Mouse (Mus musculus): ENCODE measurements around the gene Jmy. TPM values are rescaled to one million over a fixed set of nuclear protein-coding genes. Genes with fewer than 3 reads are reported as not detected.

The Jmy gene
- polyA plus RNA-seq, 1 experiment from 2014 or later: 2.9 TPM

DNA sequence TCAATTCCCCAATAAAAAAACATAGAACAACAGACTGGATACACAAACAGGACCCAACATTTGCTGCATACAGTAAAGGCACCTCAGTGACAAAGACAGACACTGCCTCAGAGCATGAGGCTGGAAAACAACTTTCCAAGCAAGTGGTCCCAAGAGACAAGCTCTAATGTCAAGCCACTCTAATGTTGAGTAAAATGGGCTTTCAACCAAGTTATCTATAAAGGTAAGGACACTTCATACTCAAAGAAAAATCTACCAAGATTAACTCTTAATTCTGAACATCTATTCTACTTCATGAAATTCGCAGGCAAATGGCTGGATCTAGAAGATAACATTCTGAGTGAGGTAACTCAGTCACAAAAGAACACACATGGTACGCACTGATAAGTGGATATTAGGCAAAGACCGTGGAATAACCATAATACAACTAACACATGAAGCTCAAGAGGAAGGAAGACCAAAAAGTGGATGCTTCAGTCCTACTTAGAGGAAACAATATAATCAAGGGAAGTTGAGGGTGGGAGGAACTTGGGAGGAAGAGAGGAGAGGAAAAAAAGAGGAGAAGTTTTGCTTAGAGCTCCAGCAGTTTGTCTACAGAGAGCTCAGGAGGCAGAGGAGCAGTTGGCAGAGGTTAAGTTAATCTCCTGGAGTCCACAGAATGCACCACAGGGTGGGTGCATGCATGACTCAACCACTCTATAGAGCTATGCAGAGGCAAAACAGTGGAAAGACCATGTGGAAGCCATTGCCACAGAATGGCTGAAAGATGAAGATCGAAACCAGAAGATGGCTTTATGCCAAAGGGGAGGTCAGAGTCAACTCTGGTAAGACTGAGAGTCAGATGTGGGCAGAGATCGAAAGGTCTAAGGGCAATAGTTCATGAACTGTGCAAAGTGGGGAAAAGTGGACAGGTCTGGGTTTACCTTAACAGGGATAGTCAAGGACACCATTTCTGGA, 71.4 kb downstream of the Jmy start:
- 90% methylated on average over 5 of the region's 5 CpGs for WGBS

DNA sequence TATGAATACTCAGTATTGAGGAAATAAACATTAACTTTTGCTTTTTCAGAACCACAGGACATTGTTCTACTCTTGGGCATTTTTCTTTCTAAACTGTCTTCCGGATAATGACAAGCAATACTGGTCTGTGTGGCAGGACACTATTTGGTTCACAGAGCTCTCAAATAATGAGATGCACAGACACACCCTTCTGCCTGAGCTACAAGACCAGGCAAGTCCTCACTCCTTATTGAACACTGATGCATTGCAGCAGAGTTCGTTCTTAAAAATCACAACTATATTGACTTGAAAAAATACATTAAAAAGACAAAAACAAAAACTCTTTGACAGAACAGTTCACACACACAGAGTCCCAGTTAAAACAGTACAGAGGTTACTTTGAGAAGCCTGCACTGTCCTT, 76.4 kb downstream of the Jmy start:
- Histone ChIP-seq H3K27ac (replicated peaks) (no peak overlapping the region), H3K9me3 (replicated peaks) (no peaks in the 10 kb centered on the region), H3K36me3 (0 out of 2 replicates have a peak, but pooled peaks cover under 1% of the 10 kb centered on the region), H3K4me1 (no peaks in the 10 kb centered on the region), H3K27me3 (ENCODE audit: low read depth, poor library complexity, severe bottlenecking) (no peaks in the 10 kb centered on the region), H3K4me3 (no peak overlapping the region)
- DNase-seq (ENCODE audit: low spot score): no peak
- WGBS: 90% methylated on average over 2 of the region's 2 CpGs

More for the DNA sequence above, 71.4 kb downstream of the Jmy start:
- no peak overlapping the region for H3K4me3 ChIP-seq
- H3K4me1 ChIP-seq: no peaks in the 10 kb centered on the region
- no peaks in the 10 kb centered on the region for H3K27me3 ChIP-seq (ENCODE audit: low read depth, poor library complexity, severe bottlenecking)
- no peak overlapping the region for H3K27ac ChIP-seq (replicated peaks)
- no peaks in the 10 kb centered on the region for H3K9me3 ChIP-seq (replicated peaks)
- H3K36me3 ChIP-seq: peaks cover 15% of the 10 kb centered on the region; the same call in 1 of the 2 replicates
- DNase-seq (ENCODE audit: low spot score): no peak

DNA sequence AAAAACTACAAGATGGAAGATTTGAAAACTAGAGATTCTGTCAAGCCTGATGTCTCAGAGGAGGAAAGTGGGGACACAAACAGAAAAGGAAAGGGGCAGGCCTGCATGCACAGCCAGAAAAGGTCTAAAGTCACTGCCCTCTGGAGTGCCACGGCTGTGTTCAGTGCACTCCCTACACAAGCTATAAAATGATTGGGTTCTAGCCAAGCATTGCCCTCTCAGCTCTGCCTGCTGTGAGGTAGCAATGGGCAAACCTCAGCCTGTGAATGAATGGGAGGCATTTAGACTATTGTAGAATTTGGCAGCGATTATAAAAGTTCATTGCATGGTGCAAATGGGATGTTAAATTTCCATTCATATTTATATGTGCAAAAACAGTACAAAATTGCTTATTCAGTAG, 79.8 kb downstream of the Jmy start:
- DNase-seq (ENCODE audit: low spot score): no peak
- 91% methylated on average over 2 of the region's 2 CpGs for WGBS

DNA sequence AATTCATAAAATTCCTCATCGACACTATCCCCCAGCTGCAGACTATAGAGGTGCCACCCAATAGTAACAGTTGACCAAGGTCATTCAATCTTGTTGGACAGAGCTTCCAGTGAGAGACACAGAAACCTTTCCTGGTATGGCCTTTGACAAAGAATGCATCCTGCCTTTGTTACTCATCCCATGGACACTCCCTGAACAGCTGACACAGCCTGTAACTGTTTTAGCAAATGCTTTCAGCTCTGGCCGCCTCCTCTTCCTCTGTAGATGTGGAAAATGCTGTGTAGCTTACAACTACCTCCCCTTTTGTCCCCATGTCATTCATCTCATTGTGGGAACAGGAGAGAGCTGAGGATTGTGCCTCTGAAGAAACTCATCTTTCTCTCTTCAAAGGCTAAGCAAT, 81.3 kb downstream of the Jmy start:
- Histone ChIP-seq H3K4me1 (no peaks in the 10 kb centered on the region), H3K36me3 (no peaks in the 10 kb centered on the region), H3K4me3 (no peak overlapping the region), H3K27me3 (ENCODE audit: low read depth, poor library complexity, severe bottlenecking) (no peaks in the 10 kb centered on the region), H3K27ac (replicated peaks) (no peak overlapping the region), H3K9me3 (replicated peaks) (no peaks in the 10 kb centered on the region)
- WGBS: 79% methylated on average over 2 of the region's 2 CpGs
- DNase-seq (ENCODE audit: low spot score): no peak

More for the DNA sequence above, 79.8 kb downstream of the Jmy start:
- Histone ChIP-seq H3K27ac (replicated peaks) (no peak overlapping the region), H3K27me3 (ENCODE audit: low read depth, poor library complexity, severe bottlenecking) (no peaks in the 10 kb centered on the region), H3K9me3 (replicated peaks) (no peaks in the 10 kb centered on the region), H3K4me1 (no peaks in the 10 kb centered on the region), H3K36me3 (no peaks in the 10 kb centered on the region), H3K4me3 (no peak overlapping the region)

DNA sequence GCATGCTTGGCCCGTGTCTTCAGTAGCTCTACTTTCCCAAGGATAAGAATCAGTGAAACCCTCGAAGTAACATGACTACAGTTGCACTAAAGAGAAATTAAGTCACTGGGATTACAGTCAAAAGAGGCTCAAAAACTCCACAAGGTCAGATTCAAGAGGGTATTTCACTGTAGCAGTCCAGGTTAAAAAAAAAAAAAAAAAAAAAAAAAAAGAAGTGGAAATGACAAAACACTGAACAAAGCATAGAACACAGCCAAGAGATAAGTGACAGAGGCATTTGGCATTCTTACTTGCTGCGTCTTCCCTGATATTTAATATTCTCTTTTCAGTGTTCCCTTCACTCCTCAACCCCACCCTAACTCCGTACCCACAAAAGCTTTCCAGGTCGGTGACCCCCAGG, 84.6 kb downstream of the Jmy start:
- no peaks in the 10 kb centered on the region for H3K36me3 ChIP-seq
- H3K27ac ChIP-seq (replicated peaks): no peak overlapping the region
- H3K9me3 ChIP-seq (replicated peaks): no peaks in the 10 kb centered on the region
- no peaks in the 10 kb centered on the region for H3K27me3 ChIP-seq (ENCODE audit: low read depth, poor library complexity, severe bottlenecking)
- DNase-seq (ENCODE audit: low spot score): no peak
- no peaks in the 10 kb centered on the region for H3K4me1 ChIP-seq
- H3K4me3 ChIP-seq: no peak overlapping the region
- WGBS: 89% methylated on average over 5 of the region's 5 CpGs

DNA sequence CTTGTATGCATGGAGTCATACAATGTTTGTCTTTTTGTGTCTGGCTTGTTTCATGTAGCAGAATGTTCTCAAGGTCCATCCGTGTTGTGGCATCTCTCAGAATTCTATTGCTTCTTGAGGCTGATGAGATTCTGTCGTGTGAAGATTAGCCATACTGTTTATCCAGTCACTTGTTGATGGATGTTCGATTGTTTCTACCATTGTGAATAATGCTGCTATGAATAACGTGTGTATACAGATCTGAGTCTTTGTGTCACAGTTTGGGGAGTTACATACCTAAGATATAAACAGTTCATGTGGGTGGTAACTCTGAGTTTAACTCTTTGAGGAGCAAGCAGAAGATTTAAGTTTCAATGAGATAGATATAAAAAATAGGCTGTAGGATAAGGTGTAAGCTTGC, 89.3 kb downstream of the Jmy start:
- no peak overlapping the region for H3K4me3 ChIP-seq
- no peak overlapping the region for H3K27ac ChIP-seq (replicated peaks)
- H3K36me3 ChIP-seq: peaks cover 9% of the 10 kb centered on the region
- H3K4me1 ChIP-seq: no peaks in the 10 kb centered on the region
- 92% methylated on average over 4 of the region's 4 CpGs for WGBS
- no peaks in the 10 kb centered on the region for H3K9me3 ChIP-seq (replicated peaks)
- DNase-seq (ENCODE audit: low spot score): no peak
- H3K27me3 ChIP-seq (ENCODE audit: low read depth, poor library complexity, severe bottlenecking): no peaks in the 10 kb centered on the region

DNA sequence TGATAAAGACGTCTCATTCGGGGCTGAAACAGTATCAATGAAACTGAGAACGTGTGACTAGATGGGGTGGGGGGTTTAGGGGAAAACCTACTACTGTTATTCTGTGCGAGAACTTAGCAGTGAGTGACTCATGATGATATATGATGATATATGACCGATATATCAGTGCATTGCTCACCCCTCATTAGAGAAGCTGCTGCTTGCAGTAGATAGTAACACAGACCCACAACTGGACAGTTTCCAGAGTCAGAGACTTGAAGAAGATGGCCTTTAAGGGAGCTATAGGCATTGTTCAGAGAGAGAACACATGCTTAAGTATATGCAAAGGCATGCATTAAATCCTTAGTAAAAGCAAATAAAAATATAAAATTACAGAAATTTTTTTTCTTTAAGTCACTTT, 92.8 kb downstream of the Jmy start:
- DNase-seq (ENCODE audit: low spot score): no peak
- Histone ChIP-seq H3K4me3 (no peak overlapping the region), H3K4me1 (no peaks in the 10 kb centered on the region), H3K36me3 (peaks cover 25% of the 10 kb centered on the region), H3K27me3 (ENCODE audit: low read depth, poor library complexity, severe bottlenecking) (no peaks in the 10 kb centered on the region), H3K9me3 (replicated peaks) (no peaks in the 10 kb centered on the region), H3K27ac (replicated peaks) (no peak overlapping the region)
- WGBS: 90% methylated on average over 5 of the region's 5 CpGs

DNA sequence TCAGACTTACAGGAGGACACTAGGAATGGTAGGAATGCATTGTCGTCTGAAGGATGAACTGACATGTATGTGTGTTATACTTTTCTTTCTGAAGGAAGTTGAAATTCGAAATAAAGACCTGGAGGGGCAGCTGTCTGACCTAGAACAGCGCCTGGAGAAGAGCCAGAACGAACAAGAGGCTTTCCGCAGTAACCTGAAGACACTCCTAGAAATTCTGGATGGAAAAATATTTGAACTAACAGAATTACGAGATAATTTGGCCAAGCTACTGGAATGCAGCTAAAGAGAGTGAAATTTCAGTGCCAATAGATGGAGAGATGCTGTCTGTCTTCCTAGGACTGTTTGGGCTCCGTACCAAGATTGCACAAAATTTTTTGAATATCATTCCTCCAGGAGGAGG, 97.7 kb downstream of the Jmy start:
- Histone ChIP-seq H3K4me1 (no peaks in the 10 kb centered on the region), H3K36me3 (peaks cover 51% of the 10 kb centered on the region), H3K27me3 (ENCODE audit: low read depth, poor library complexity, severe bottlenecking) (no peaks in the 10 kb centered on the region), H3K4me3 (no peak overlapping the region), H3K27ac (replicated peaks) (no peak overlapping the region), H3K9me3 (replicated peaks) (peaks cover 5% of the 10 kb centered on the region)
- 93% methylated on average over 7 of the region's 7 CpGs for WGBS
- DNase-seq (ENCODE audit: low spot score): no peak

DNA sequence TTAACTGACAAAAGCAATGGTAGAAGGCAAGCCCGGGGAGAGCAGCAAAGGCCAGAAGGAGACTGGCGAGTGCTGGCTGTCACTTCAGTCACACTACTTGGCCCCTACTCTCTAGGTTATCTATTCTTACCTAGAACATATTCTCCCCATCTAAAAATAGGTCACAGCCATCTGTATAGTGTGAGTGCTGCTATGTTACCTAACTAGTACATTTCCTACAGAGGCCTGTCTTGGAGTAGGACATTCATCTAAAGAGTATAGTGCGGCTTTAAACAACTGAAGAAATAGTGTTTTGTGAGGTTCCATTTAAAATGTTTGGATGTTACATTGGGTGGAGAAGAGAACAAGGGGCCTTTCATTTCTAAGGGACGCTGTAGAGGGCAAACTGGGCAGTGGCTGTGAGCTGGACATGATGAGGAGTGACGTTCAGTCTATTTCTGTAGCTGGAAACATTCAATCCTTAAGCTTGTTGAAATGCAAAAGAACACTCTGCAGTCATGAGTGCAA, 99.8 kb downstream of the Jmy start:
- Histone ChIP-seq H3K4me3 (no peak overlapping the region), H3K4me1 (no peaks in the 10 kb centered on the region), H3K27ac (replicated peaks) (no peak overlapping the region), H3K36me3 (peaks cover 61% of the 10 kb centered on the region), H3K9me3 (replicated peaks) (peaks cover 5% of the 10 kb centered on the region), H3K27me3 (ENCODE audit: low read depth, poor library complexity, severe bottlenecking) (no peaks in the 10 kb centered on the region)
- DNase-seq (ENCODE audit: low spot score): no peak
- WGBS: 92% methylated on average over 5 of the region's 5 CpGs

DNA sequence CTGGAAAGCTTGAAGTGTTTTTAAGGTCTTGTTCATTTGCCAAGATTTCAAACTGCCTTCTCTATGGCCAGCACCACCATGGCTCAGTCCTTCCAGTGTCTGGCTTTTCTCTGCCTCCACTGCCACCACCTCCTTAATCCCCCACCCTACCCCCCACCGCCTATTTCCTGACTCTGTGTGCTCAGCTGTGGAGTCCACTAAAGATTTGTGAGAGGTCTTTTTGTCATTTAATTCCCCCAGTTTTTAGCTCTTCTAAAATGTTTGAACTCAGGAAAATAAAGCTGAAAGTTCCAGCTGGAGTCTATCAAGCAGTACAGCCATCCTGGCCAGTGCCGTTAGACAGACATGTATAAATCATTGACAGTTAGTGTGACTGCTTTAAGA, 110.4 kb downstream of the Jmy start:
- H3K4me3 ChIP-seq: no peak overlapping the region
- H3K4me1 ChIP-seq: peaks cover 4% of the 10 kb centered on the region; the same call in 1 of the 2 replicates
- H3K9me3 ChIP-seq (replicated peaks): no peaks in the 10 kb centered on the region
- peaks cover 23% of the 10 kb centered on the region for H3K36me3 ChIP-seq
- no peak overlapping the region for H3K27ac ChIP-seq (replicated peaks)
- no peaks in the 10 kb centered on the region for H3K27me3 ChIP-seq (ENCODE audit: low read depth, poor library complexity, severe bottlenecking)
- DNase-seq (ENCODE audit: low spot score): no peak
- 36% methylated on average over 2 of the region's 2 CpGs for WGBS

DNA sequence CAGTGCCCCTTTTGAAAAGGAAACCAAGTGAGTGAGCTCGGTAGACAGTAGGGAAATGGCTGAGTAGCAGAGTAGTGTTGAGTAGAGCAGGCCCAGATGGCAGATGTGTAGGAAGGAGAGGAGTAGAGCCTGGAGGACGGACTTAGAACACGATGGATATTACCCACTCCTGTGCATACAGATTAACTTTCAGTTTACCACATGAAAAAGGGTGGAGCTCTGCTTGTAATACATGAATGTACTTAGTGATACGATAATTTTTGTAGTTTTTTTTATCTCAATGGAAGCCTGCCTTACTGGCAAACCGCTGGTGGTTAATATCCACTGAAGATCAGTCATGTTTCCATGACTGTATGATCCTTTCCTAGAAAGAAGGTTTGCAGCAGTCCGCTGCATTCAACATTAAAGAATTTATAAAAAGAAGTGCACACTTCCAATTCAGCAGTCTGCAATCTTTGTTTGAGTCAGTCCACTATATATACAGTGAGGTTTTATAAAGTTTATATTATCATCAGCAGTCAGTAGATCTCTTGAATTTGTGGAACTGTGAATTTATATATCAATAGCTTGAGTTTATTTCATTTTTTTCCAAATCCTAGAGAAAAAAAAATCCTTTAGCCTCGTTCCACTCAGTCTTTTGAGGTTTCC, 110.9 kb downstream of the Jmy start:
- 81% methylated on average over 7 of the region's 7 CpGs for WGBS
- H3K36me3 ChIP-seq: peaks cover 18% of the 10 kb centered on the region

DNA sequence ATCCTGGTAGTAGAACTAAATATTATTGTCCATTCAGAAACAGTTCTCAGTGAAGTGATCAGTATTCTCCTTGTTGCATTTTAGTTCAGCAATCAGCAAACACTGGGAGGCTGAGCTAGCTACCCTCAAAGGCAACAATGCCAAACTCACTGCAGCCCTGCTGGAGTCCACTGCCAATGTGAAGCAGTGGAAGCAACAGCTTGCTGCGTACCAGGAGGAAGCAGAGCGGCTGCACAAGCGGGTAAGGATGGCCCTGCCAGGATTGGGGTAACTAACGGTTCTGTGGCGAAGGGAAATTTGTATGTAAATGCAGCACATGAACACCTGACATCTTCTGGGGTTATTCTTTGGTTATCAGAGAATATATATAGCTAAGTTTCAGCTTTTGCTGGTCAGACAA, 112.2 kb downstream of the Jmy start:
- H3K36me3 ChIP-seq: peaks cover 11% of the 10 kb centered on the region
- H3K9me3 ChIP-seq (replicated peaks): no peaks in the 10 kb centered on the region
- 91% methylated on average over 5 of the region's 5 CpGs for WGBS
- peaks cover 4% of the 10 kb centered on the region; the same call in 1 of the 2 replicates for H3K4me1 ChIP-seq
- H3K27ac ChIP-seq (replicated peaks): no peak overlapping the region
- no peak for DNase-seq (ENCODE audit: low spot score)
- no peak overlapping the region for H3K4me3 ChIP-seq
- no peaks in the 10 kb centered on the region for H3K27me3 ChIP-seq (ENCODE audit: low read depth, poor library complexity, severe bottlenecking)

More for the DNA sequence above, 110.9 kb downstream of the Jmy start:
- no peak overlapping the region; the same call in 1 of the 2 replicates for H3K27ac ChIP-seq (replicated peaks)
- DNase-seq (ENCODE audit: low spot score): no peak
- no peak overlapping the region for H3K4me3 ChIP-seq
- H3K9me3 ChIP-seq (replicated peaks): no peaks in the 10 kb centered on the region
- no peaks in the 10 kb centered on the region for H3K27me3 ChIP-seq (ENCODE audit: low read depth, poor library complexity, severe bottlenecking)
- peaks cover 4% of the 10 kb centered on the region; the same call in 1 of the 2 replicates for H3K4me1 ChIP-seq

DNA sequence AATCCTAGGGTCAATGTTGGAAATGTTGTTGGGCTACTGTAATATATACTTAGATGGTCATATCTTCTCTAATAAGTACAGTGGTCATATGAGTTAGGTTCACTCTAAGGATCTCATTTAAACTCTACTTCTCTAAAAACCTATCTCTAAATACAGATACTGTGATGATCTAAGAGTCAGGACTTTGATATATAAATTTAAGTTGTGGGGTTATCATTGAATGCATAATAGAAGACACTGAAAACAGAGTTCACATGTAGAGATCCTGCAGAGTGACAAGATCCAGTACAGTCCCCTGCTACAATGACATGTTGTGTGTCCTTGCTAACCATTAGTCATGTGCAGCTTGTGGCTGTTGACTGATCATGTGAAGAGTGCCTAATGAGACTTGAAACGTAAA, 114.5 kb downstream of the Jmy start:
- no peaks in the 10 kb centered on the region for H3K9me3 ChIP-seq (replicated peaks)

More for the DNA sequence above, 114.5 kb downstream of the Jmy start:
- 80% methylated on average over 1 of the region's 1 CpGs for WGBS
- Histone ChIP-seq H3K4me1 (peaks cover 4% of the 10 kb centered on the region; the same call in 1 of the 2 replicates), H3K27me3 (ENCODE audit: low read depth, poor library complexity, severe bottlenecking) (no peaks in the 10 kb centered on the region), H3K36me3 (no peaks in the 10 kb centered on the region), H3K4me3 (no peak overlapping the region), H3K27ac (replicated peaks) (no peak overlapping the region)
- DNase-seq (ENCODE audit: low spot score): no peak
